Mouse (Mus musculus) intestine, embryonic 14.5 days (tissue): Measurements from ENCODE around the gene Ndufv1. TPM values are rescaled to one million over a fixed set of nuclear protein-coding genes. Genes with fewer than 3 reads are reported as not detected.
A peak's percentile ranks its signal among the peaks of the same experiment; 100 is the strongest.
"Not testable (repeated sequence)": the region's sequence is repeated elsewhere in the genome, so short reads cannot be mapped to it uniquely, and the experiment has no call there.

Experiments used
- ATAC-seq: fragments of 200-750 bp; cut with Nextera tagmentation; replicated peaks from 2 replicates; pipeline ENCODE4 v1.8.0; 2017; ENCODE audit warnings: low read depth, moderate number of reproducible peaks, moderate TSS enrichment, moderate library complexity; ENCODE audit not compliant: low FRiP score, low TSS enrichment
- DNase-seq: peaks from one replicate; pipeline ENCODE4 v3.0.0-alpha.2; 2018; ENCODE audit warnings: low spot score
- H3K27ac ChIP-seq: fragments of 300-500 bp; sonication (generic); 2 replicates; pipeline ENCODE4 v1.5.1; 2014; ENCODE audit warnings: low read depth, mild to moderate bottlenecking, control low read depth
- H3K27me3 ChIP-seq: fragments of 300-500 bp; sonication (generic); replicated peaks from 2 replicates; pipeline ENCODE4 v1.6.1; 2014; ENCODE audit warnings: low read length, control low read depth; ENCODE audit not compliant: control insufficient read depth, insufficient read depth
- H3K36me3 ChIP-seq: fragments of 300-500 bp; sonication (generic); 2 replicates; pipeline ENCODE4 v1.6.1; 2014; ENCODE audit warnings: low read length, control low read depth; ENCODE audit not compliant: control insufficient read depth, insufficient read depth
- H3K4me1 ChIP-seq: fragments of 300-500 bp; sonication (generic); replicated peaks from 2 replicates; pipeline ENCODE4 v1.6.1; 2014; ENCODE audit warnings: low read length, control low read depth, mixed read lengths; ENCODE audit not compliant: control insufficient read depth, insufficient read depth
- H3K4me2 ChIP-seq: fragments of 300-500 bp; sonication (generic); 2 replicates; pipeline ENCODE4 v1.6.1; 2014; ENCODE audit warnings: low read length
- H3K4me3 ChIP-seq: fragments of 300-500 bp; sonication (generic); 2 replicates; pipeline ENCODE4 v1.5.1; 2014; ENCODE audit warnings: low read depth, low read length, control low read depth, mixed read lengths
- H3K9ac ChIP-seq: fragments of 300-500 bp; sonication (generic); 2 replicates; pipeline ENCODE4 v1.6.1; 2014; ENCODE audit warnings: mild to moderate bottlenecking, low read length
- H3K9me3 ChIP-seq: fragments of 300-500 bp; sonication (generic); 2 replicates; pipeline ENCODE4 v1.6.1; 2016; ENCODE audit warnings: low read length, control low read depth; ENCODE audit not compliant: control insufficient read depth
- WGBS: fragments of 180-500 bp; shearing (Covaris S2); extraction: QIAGEN DNeasy Blood & Tissue Kit; methylation state at CpG from one replicate; pipeline ENCODE4 v1.1.7; 2014; 5-methylcytosine and 5-hydroxymethylcytosine counted together
- polyA plus RNA-seq: library from polyadenylated mRNA; unstranded; fragments of >200 nt; fragmentation: Nextera tagmentation; extraction: Ambion mirVana; gene quantifications from 2 replicates; pipeline ENCODE4 v1.2.1, GENCODE M21; 2014

Gene Ndufv1
- 247 and 248 TPM in 2 replicates for polyA plus RNA-seq

GRCm38 (mm10) chr19:4012432-4013022 lies at the start of gene Ndufv1:
Gene Ndufv1, minus strand, starts transcription at chr19:4012806.
- Histone ChIP-seq H3K36me3 (peaks cover 29% of the 10 kb centered on the region), H3K9me3 (no peaks in the 10 kb centered on the region), H3K4me2 (peak within 1 kb of the TSS; percentile 61), H3K9ac (peak within 1 kb of the TSS; percentile 61), H3K4me3 (peak within 1 kb of the TSS; percentile 69), H3K27me3 (no peaks in the 10 kb centered on the region), H3K27ac (peak within 1 kb of the TSS; percentile 59; the same call in 1 of the 2 replicates), H3K4me1 (peaks cover 9% of the 10 kb centered on the region; the same call in 1 of the 2 replicates)
- DNase-seq (peak; percentile 96), ATAC-seq (peak; percentile 99)
- under 1% methylated on average over 45 of the region's 45 CpGs for WGBS

GRCm38 (mm10) chr19:4060899-4061465 lies 48.4 kb upstream of the Ndufv1 start:
- H3K27me3 ChIP-seq: no peaks in the 10 kb centered on the region
- H3K27ac ChIP-seq: no peak overlapping the region
- no peaks in the 10 kb centered on the region for H3K36me3 ChIP-seq
- H3K4me3 ChIP-seq: no peak overlapping the region
- WGBS: 95% methylated on average over 5 of the region's 6 CpGs
- no peak for ATAC-seq
- no peak for DNase-seq
- H3K4me2 ChIP-seq: no peak overlapping the region
- H3K9ac ChIP-seq: no peak overlapping the region
- no peaks in the 10 kb centered on the region for H3K9me3 ChIP-seq
- H3K4me1 ChIP-seq: no peaks in the 10 kb centered on the region

- ATAC-seq, H3K27me3 ChIP-seq, H3K4me2 ChIP-seq, H3K4me3 ChIP-seq, H3K27ac ChIP-seq, H3K4me1 ChIP-seq, H3K9ac ChIP-seq, DNase-seq, H3K9me3 ChIP-seq, H3K36me3 ChIP-seq: not testable (repeated sequence)
- WGBS: 91% methylated on average over 8 of the region's 8 CpGs
These were observed 47.7 kb upstream of the Ndufv1 start for GRCm38 (mm10) chr19:4060044-4060898.

- no peaks in the 10 kb centered on the region for H3K27me3 ChIP-seq
- H3K4me2 ChIP-seq: no peak within 1 kb of the TSS
- no peak for DNase-seq
- H3K4me1 ChIP-seq: no peaks in the 10 kb centered on the region
- H3K4me3 ChIP-seq: no peak within 1 kb of the TSS
- no peak for ATAC-seq
- no peak within 1 kb of the TSS for H3K9ac ChIP-seq
- H3K9me3 ChIP-seq: no peaks in the 10 kb centered on the region
- 71% methylated on average over 15 of the region's 15 CpGs for WGBS
- H3K36me3 ChIP-seq: no peaks in the 10 kb centered on the region
- no peak within 1 kb of the TSS for H3K27ac ChIP-seq
These were observed 46.6 kb upstream of the Ndufv1 start, which contains the start of gene Gstp3 for GRCm38 (mm10) chr19:4059069-4059740. Gene Gstp3, minus strand, starts transcription at chr19:4059569.

GRCm38 (mm10) chr19:4058581-4058980 lies 46.0 kb upstream of the Ndufv1 start:
- no peak overlapping the region for H3K9ac ChIP-seq
- H3K4me2 ChIP-seq: no peak overlapping the region
- H3K27ac ChIP-seq: no peak overlapping the region
- DNase-seq (no peak), ATAC-seq (no peak)
- no peaks in the 10 kb centered on the region for H3K4me1 ChIP-seq
- no peaks in the 10 kb centered on the region for H3K36me3 ChIP-seq
- 83% methylated on average over 5 of the region's 5 CpGs for WGBS
- H3K27me3 ChIP-seq: no peaks in the 10 kb centered on the region
- H3K9me3 ChIP-seq: no peaks in the 10 kb centered on the region
- H3K4me3 ChIP-seq: no peak overlapping the region

- Histone ChIP-seq H3K4me3 (no peak overlapping the region), H3K4me1 (no peaks in the 10 kb centered on the region), H3K27me3 (no peaks in the 10 kb centered on the region), H3K27ac (no peak overlapping the region), H3K4me2 (no peak overlapping the region), H3K9me3 (no peaks in the 10 kb centered on the region), H3K9ac (no peak overlapping the region), H3K36me3 (no peaks in the 10 kb centered on the region)
- no peak for ATAC-seq
- DNase-seq: no peak
- WGBS: 95% methylated on average over 7 of the region's 7 CpGs
These were observed 45.4 kb upstream of the Ndufv1 start for GRCm38 (mm10) chr19:4057962-4058361.

- Histone ChIP-seq H3K9me3 (no peaks in the 10 kb centered on the region), H3K27ac (no peak overlapping the region), H3K9ac (no peak overlapping the region), H3K4me1 (no peaks in the 10 kb centered on the region), H3K4me2 (no peak overlapping the region), H3K27me3 (no peaks in the 10 kb centered on the region), H3K4me3 (no peak overlapping the region), H3K36me3 (no peaks in the 10 kb centered on the region)
- no peak for DNase-seq
- ATAC-seq: no peak
- WGBS: 83% methylated on average over 13 of the region's 13 CpGs
These were observed 44.8 kb upstream of the Ndufv1 start for GRCm38 (mm10) chr19:4057389-4057788.

GRCm38 (mm10) chr19:4056727-4057126 lies 44.1 kb upstream of the Ndufv1 start:
- no peak for ATAC-seq
- Histone ChIP-seq H3K9ac (no peak overlapping the region), H3K4me1 (no peaks in the 10 kb centered on the region), H3K9me3 (no peaks in the 10 kb centered on the region), H3K36me3 (no peaks in the 10 kb centered on the region), H3K4me2 (no peak overlapping the region), H3K4me3 (no peak overlapping the region), H3K27ac (no peak overlapping the region), H3K27me3 (no peaks in the 10 kb centered on the region)
- DNase-seq: no peak
- WGBS: 43% methylated on average over 4 of the region's 4 CpGs
